Mouse (Mus musculus) erythroblast, embryonic 14.5 days (primary cell): ENCODE results near the gene Rtl8c.
"Not testable (repeated sequence)": the region's sequence is repeated elsewhere in the genome, so short reads cannot be mapped to it uniquely, and the experiment has no call there.

ENCODE experiments used
- GATA1 ChIP-seq: IDR thresholded peaks from 2 replicates; pipeline ENCODE4 v1.6.1; 2012; ENCODE audit warnings: low read length, inconsistent platforms, mixed read lengths
- TAL1 ChIP-seq: IDR thresholded peaks from 3 replicates; pipeline ENCODE4 v1.6.1; 2012; ENCODE audit warnings: low read length, inconsistent platforms, mixed read lengths

GRCm38 (mm10) chrX:53581407-53581806 is 26.4 kb upstream of the Rtl8c start:
- not testable (repeated sequence) for TF ChIP-seq GATA1, TAL1
